Mouse (Mus musculus): ENCODE data around the gene Cldn4. TPM values are rescaled to one million over a fixed set of nuclear protein-coding genes. Genes with fewer than 3 reads are reported as not detected.

The Cldn4 gene
- total RNA-seq (2022) = not detected

- DNase-seq (ENCODE audit: low spot score in 2 of 2) = no peak
These were observed at the start of gene Cldn4 for GRCm38 (mm10) chr5:134946857-134947255. TSS of gene Cldn4 (minus strand) at chr5:134946934.

GRCm38 (mm10) chr5:134992566-134992965 lies 45.8 kb upstream of the Cldn4 start:
- no peak for DNase-seq (ENCODE audit: low spot score in 2 of 2)

- DNase-seq (ENCODE audit: low spot score in 2 of 2) = no peak
These were observed 43.0 kb upstream of the Cldn4 start for GRCm38 (mm10) chr5:134989741-134990140.

- no peak for DNase-seq (ENCODE audit: low spot score in 2 of 2)
These were observed 42.4 kb upstream of the Cldn4 start for GRCm38 (mm10) chr5:134989166-134989565.

- no peak for DNase-seq (ENCODE audit: low spot score in 2 of 2)
These were observed 39.8 kb upstream of the Cldn4 start for GRCm38 (mm10) chr5:134986298-134987268.

- no peak for DNase-seq (ENCODE audit: low spot score in 2 of 2)
These were observed 39.0 kb upstream of the Cldn4 start, which contains the start of gene Cldn3 for GRCm38 (mm10) chr5:134985633-134986297. TSS of gene Cldn3 (plus strand) at chr5:134986214.

- DNase-seq (ENCODE audit: low spot score in 2 of 2) = no peak
These were observed 37.0 kb upstream of the Cldn4 start for GRCm38 (mm10) chr5:134983771-134984170.

GRCm38 (mm10) chr5:134983111-134983510 lies 36.4 kb upstream of the Cldn4 start:
- DNase-seq (ENCODE audit: low spot score in 2 of 2) = no peak

- DNase-seq (ENCODE audit: low spot score in 2 of 2) = no peak
These were observed 34.4 kb upstream of the Cldn4 start for GRCm38 (mm10) chr5:134981149-134981548.

- no peak for DNase-seq (ENCODE audit: low spot score in 2 of 2)
These were observed 31.1 kb upstream of the Cldn4 start for GRCm38 (mm10) chr5:134977837-134978236.

- DNase-seq (ENCODE audit: low spot score in 2 of 2) = no peak
These were observed 30.0 kb upstream of the Cldn4 start for GRCm38 (mm10) chr5:134976577-134977250.

- no peak for DNase-seq (ENCODE audit: low spot score in 2 of 2)
These were observed 29.4 kb upstream of the Cldn4 start for GRCm38 (mm10) chr5:134976164-134976563.

- no peak for DNase-seq (ENCODE audit: low spot score in 2 of 2)
These were observed 28.2 kb upstream of the Cldn4 start for GRCm38 (mm10) chr5:134974921-134975320.

- DNase-seq (ENCODE audit: low spot score in 2 of 2) = no peak
These were observed 27.6 kb upstream of the Cldn4 start for GRCm38 (mm10) chr5:134974294-134974693.

GRCm38 (mm10) chr5:134973526-134973925 lies 26.8 kb upstream of the Cldn4 start:
- DNase-seq (ENCODE audit: low spot score in 2 of 2) = no peak

- DNase-seq (ENCODE audit: low spot score in 2 of 2) = no peak
These were observed 26.3 kb upstream of the Cldn4 start for GRCm38 (mm10) chr5:134973081-134973480.

- no peak for DNase-seq (ENCODE audit: low spot score in 2 of 2)
These were observed 23.9 kb upstream of the Cldn4 start for GRCm38 (mm10) chr5:134970671-134971070.

GRCm38 (mm10) chr5:134967164-134967944 lies 20.6 kb upstream of the Cldn4 start:
- DNase-seq (ENCODE audit: low spot score in 2 of 2) = no peak

- DNase-seq (ENCODE audit: low spot score in 2 of 2) = peak in 1 of 2 experiments; percentile 35
These were observed 19.4 kb upstream of the Cldn4 start for GRCm38 (mm10) chr5:134965852-134966821.

GRCm38 (mm10) chr5:134965473-134965851 lies 18.7 kb upstream of the Cldn4 start:
- DNase-seq (ENCODE audit: low spot score in 2 of 2) = peak; percentile 33 to 46
